Mouse (Mus musculus): ENCODE measurements around the gene Tmem164. TPM values are rescaled to one million over a fixed set of nuclear protein-coding genes. Genes with fewer than 3 reads are reported as not detected.

Tmem164 gene
- polyA plus RNA-seq, 1 experiment: 14.2 TPM

DNA sequence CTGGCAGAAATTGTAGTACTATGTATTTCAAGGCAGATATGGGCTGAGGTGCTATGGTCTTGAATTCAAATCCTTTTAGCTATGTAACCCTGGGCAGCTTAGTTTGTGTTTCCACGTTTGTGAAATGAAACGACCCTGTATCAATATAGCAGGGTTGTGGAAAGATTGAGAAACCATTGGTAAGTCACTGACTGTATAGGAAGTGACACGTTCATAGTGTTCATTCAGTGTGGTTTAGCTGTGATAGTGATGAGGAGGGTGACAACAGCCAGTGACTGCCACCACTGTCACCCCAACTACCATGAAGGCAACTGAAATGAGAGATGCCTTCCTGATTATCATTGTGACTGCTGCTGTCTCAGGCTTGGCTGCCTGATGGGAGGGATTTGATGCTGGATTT lies 13.7 kb downstream of the Tmem164 start:
- peaks cover 2% of the 10 kb centered on the region for H3K79me3 ChIP-seq (ENCODE audit: low read depth)
- no peak overlapping the region for H3K4me3 ChIP-seq (ENCODE audit: insufficient read depth, poor library complexity, severe bottlenecking)
- no peak overlapping the region for H3ac ChIP-seq (ENCODE audit: control insufficient read depth, insufficient read length, low read depth)
- H3K27me3 ChIP-seq (ENCODE audit: control insufficient read depth, insufficient read depth, insufficient read length): no peaks in the 10 kb centered on the region
- no peak for TF ChIP-seq MAX (IDR thresholded peaks at IDR 0.05)
- TF ChIP-seq MYOG (IDR thresholded peaks at IDR 0.05; ENCODE audit: control insufficient read depth, extremely low read depth, insufficient read length): no peak
- TF ChIP-seq CEBPB (IDR thresholded peaks at IDR 0.05; ENCODE audit: low read depth): no peak
- TF ChIP-seq FOSL1 (IDR thresholded peaks at IDR 0.05; ENCODE audit: insufficient read depth, low read length, poor library complexity, severe bottlenecking): no peak
- no peak for TF ChIP-seq CTCF (IDR thresholded peaks at IDR 0.05; ENCODE audit: control insufficient read depth, insufficient read depth, insufficient read length)
- no peak for TF ChIP-seq MYOD1 (IDR thresholded peaks at IDR 0.05; ENCODE audit: control insufficient read depth, insufficient read length, low read depth)
- no peak for TF ChIP-seq USF1 (IDR thresholded peaks at IDR 0.05; ENCODE audit: low read depth)
- peaks cover 6% of the 10 kb centered on the region for H3K79me2 ChIP-seq (ENCODE audit: control insufficient read depth, insufficient read depth)
- H3K36me3 ChIP-seq (ENCODE audit: control insufficient read depth, insufficient read depth): no peaks in the 10 kb centered on the region

DNA sequence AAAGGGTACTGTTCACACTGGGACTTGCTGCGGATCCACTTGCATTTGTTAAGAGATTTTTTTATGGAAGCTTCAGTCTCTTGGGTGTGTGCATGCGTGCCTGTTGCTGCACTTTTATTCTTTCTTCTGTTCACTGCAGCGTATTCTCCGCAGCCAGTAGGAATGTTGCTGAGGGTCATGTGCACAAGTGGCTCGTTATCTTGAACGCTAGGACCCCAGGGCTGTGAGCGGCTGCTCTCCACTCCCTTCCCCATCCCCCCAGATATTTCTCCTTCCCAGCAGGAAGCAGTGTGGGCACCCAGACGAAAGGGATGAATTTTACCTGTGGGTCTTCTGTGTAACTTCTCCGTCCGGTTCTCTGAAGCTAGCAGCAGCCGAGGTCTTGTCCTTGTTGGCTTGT lies 15.6 kb downstream of the Tmem164 start:
- Histone ChIP-seq H3K36me3 (ENCODE audit: control insufficient read depth, insufficient read depth) (no peaks in the 10 kb centered on the region), H3K79me3 (ENCODE audit: low read depth) (no peaks in the 10 kb centered on the region), H3ac (ENCODE audit: control insufficient read depth, insufficient read length, low read depth) (no peak overlapping the region), H3K79me2 (ENCODE audit: control insufficient read depth, insufficient read depth) (no peaks in the 10 kb centered on the region), H3K4me3 (ENCODE audit: insufficient read depth, poor library complexity, severe bottlenecking) (no peak overlapping the region), H3K27me3 (ENCODE audit: control insufficient read depth, insufficient read depth, insufficient read length) (no peaks in the 10 kb centered on the region)
- TF ChIP-seq MYOG (IDR thresholded peaks at IDR 0.05; ENCODE audit: control insufficient read depth, extremely low read depth, insufficient read length) (no peak), FOSL1 (IDR thresholded peaks at IDR 0.05; ENCODE audit: insufficient read depth, low read length, poor library complexity, severe bottlenecking) (no peak), CEBPB (IDR thresholded peaks at IDR 0.05; ENCODE audit: low read depth) (no peak), MAX (IDR thresholded peaks at IDR 0.05) (no peak), MYOD1 (IDR thresholded peaks at IDR 0.05; ENCODE audit: control insufficient read depth, insufficient read length, low read depth) (no peak), CTCF (IDR thresholded peaks at IDR 0.05; ENCODE audit: control insufficient read depth, insufficient read depth, insufficient read length) (no peak), USF1 (IDR thresholded peaks at IDR 0.05; ENCODE audit: low read depth) (no peak)

- H3K36me3 ChIP-seq (ENCODE audit: control insufficient read depth, insufficient read depth): no peaks in the 10 kb centered on the region
Observed at GRCm38 (mm10) chrX:142697545-142698204, 16.5 kb downstream of the Tmem164 start.

GRCm38 (mm10) chrX:142698212-142698611 lies 17.0 kb downstream of the Tmem164 start:
- no peaks in the 10 kb centered on the region for H3K79me3 ChIP-seq (ENCODE audit: low read depth)
- no peaks in the 10 kb centered on the region for H3K27me3 ChIP-seq (ENCODE audit: control insufficient read depth, insufficient read depth, insufficient read length)
- TF ChIP-seq MYOD1 (IDR thresholded peaks at IDR 0.05; ENCODE audit: control insufficient read depth, insufficient read length, low read depth) (no peak), FOSL1 (IDR thresholded peaks at IDR 0.05; ENCODE audit: insufficient read depth, low read length, poor library complexity, severe bottlenecking) (no peak), MYOG (IDR thresholded peaks at IDR 0.05; ENCODE audit: control insufficient read depth, extremely low read depth, insufficient read length) (no peak), MAX (IDR thresholded peaks at IDR 0.05) (no peak), CTCF (IDR thresholded peaks at IDR 0.05; ENCODE audit: control insufficient read depth, insufficient read depth, insufficient read length) (no peak), CEBPB (IDR thresholded peaks at IDR 0.05; ENCODE audit: low read depth) (no peak), USF1 (IDR thresholded peaks at IDR 0.05; ENCODE audit: low read depth) (no peak)
- H3ac ChIP-seq (ENCODE audit: control insufficient read depth, insufficient read length, low read depth): no peak overlapping the region
- H3K36me3 ChIP-seq (ENCODE audit: control insufficient read depth, insufficient read depth): no peaks in the 10 kb centered on the region
- H3K4me3 ChIP-seq (ENCODE audit: insufficient read depth, poor library complexity, severe bottlenecking): no peak overlapping the region
- no peaks in the 10 kb centered on the region for H3K79me2 ChIP-seq (ENCODE audit: control insufficient read depth, insufficient read depth)

More at GRCm38 (mm10) chrX:142697545-142698204, 16.5 kb downstream of the Tmem164 start:
- Histone ChIP-seq H3K79me2 (ENCODE audit: control insufficient read depth, insufficient read depth) (no peaks in the 10 kb centered on the region), H3K79me3 (ENCODE audit: low read depth) (no peaks in the 10 kb centered on the region), H3ac (ENCODE audit: control insufficient read depth, insufficient read length, low read depth) (no peak overlapping the region), H3K27me3 (ENCODE audit: control insufficient read depth, insufficient read depth, insufficient read length) (no peaks in the 10 kb centered on the region), H3K4me3 (ENCODE audit: insufficient read depth, poor library complexity, severe bottlenecking) (no peak overlapping the region)
- TF ChIP-seq CEBPB (IDR thresholded peaks at IDR 0.05; ENCODE audit: low read depth) (no peak), USF1 (IDR thresholded peaks at IDR 0.05; ENCODE audit: low read depth) (no peak), MYOD1 (IDR thresholded peaks at IDR 0.05; ENCODE audit: control insufficient read depth, insufficient read length, low read depth) (no peak), FOSL1 (IDR thresholded peaks at IDR 0.05; ENCODE audit: insufficient read depth, low read length, poor library complexity, severe bottlenecking) (no peak), CTCF (IDR thresholded peaks at IDR 0.05; ENCODE audit: control insufficient read depth, insufficient read depth, insufficient read length) (no peak), MYOG (IDR thresholded peaks at IDR 0.05; ENCODE audit: control insufficient read depth, extremely low read depth, insufficient read length) (no peak), MAX (IDR thresholded peaks at IDR 0.05) (no peak)

- Histone ChIP-seq H3K79me3 (ENCODE audit: low read depth) (peaks cover 2% of the 10 kb centered on the region), H3K4me3 (ENCODE audit: insufficient read depth, poor library complexity, severe bottlenecking) (no peak overlapping the region), H3ac (ENCODE audit: control insufficient read depth, insufficient read length, low read depth) (no peak overlapping the region), H3K36me3 (ENCODE audit: control insufficient read depth, insufficient read depth) (no peaks in the 10 kb centered on the region), H3K27me3 (ENCODE audit: control insufficient read depth, insufficient read depth, insufficient read length) (no peaks in the 10 kb centered on the region), H3K79me2 (ENCODE audit: control insufficient read depth, insufficient read depth) (no peaks in the 10 kb centered on the region)
- TF ChIP-seq CEBPB (IDR thresholded peaks at IDR 0.05; ENCODE audit: low read depth) (no peak), MAX (IDR thresholded peaks at IDR 0.05) (no peak), USF1 (IDR thresholded peaks at IDR 0.05; ENCODE audit: low read depth) (no peak), MYOG (IDR thresholded peaks at IDR 0.05; ENCODE audit: control insufficient read depth, extremely low read depth, insufficient read length) (no peak), MYOD1 (IDR thresholded peaks at IDR 0.05; ENCODE audit: control insufficient read depth, insufficient read length, low read depth) (no peak), FOSL1 (IDR thresholded peaks at IDR 0.05; ENCODE audit: insufficient read depth, low read length, poor library complexity, severe bottlenecking) (no peak), CTCF (IDR thresholded peaks at IDR 0.05; ENCODE audit: control insufficient read depth, insufficient read depth, insufficient read length) (no peak)
Observed at GRCm38 (mm10) chrX:142702094-142702493, 20.9 kb downstream of the Tmem164 start.
